Mouse (Mus musculus): ENCODE data around the gene Med29. TPM values are rescaled to one million over a fixed set of nuclear protein-coding genes. Genes with fewer than 3 reads are reported as not detected.

Med29 gene
- polyA plus RNA-seq, 1 experiment from 2014 or later: 51.1 TPM

Other genes starting within 250 kb of the Med29 start
- gene Fbl, start 223.0 kb downstream of the Med29 start, polyA plus RNA-seq (2014; fragmentation: Nextera tagmentation; extraction: Ambion mirVana): 41.8 and 48.2 TPM in 2 replicates
- gene Dyrk1b, start 213.2 kb downstream of the Med29 start, polyA plus RNA-seq (2014; fragmentation: Nextera tagmentation; extraction: Ambion mirVana): 13.4 and 15.3 TPM in 2 replicates
- gene Eid2, start 124.8 kb downstream of the Med29 start, polyA plus RNA-seq (2014; fragmentation: Nextera tagmentation; extraction: Ambion mirVana): 4.1 and 4.4 TPM in 2 replicates
- 9.9 and 11.4 TPM in 2 replicates for gene Eid2b, start 115.0 kb downstream of the Med29 start, polyA plus RNA-seq (2014; fragmentation: Nextera tagmentation; extraction: Ambion mirVana)
- 0.27 TPM in 1 of 2 replicates, not detected in the other for gene Selenov, start 101.5 kb downstream of the Med29 start, polyA plus RNA-seq (2014; fragmentation: Nextera tagmentation; extraction: Ambion mirVana)
- gene Dll3, start 90.5 kb downstream of the Med29 start, polyA plus RNA-seq (2014; fragmentation: Nextera tagmentation; extraction: Ambion mirVana): 3.8 and 4.7 TPM in 2 replicates
- 139 and 140 TPM in 2 replicates for gene Timm50, start 80.6 kb downstream of the Med29 start, polyA plus RNA-seq (2014; fragmentation: Nextera tagmentation; extraction: Ambion mirVana)
- gene Supt5, start 54.0 kb downstream of the Med29 start, polyA plus RNA-seq (2014; fragmentation: Nextera tagmentation; extraction: Ambion mirVana): 71.7 and 73.7 TPM in 2 replicates
- gene Rps16, start 42.1 kb downstream of the Med29 start, polyA plus RNA-seq (2014; fragmentation: Nextera tagmentation; extraction: Ambion mirVana): 1,258 and 1,269 TPM in 2 replicates
- 63.4 and 70.7 TPM in 2 replicates for gene Plekhg2, start 20.1 kb downstream of the Med29 start, polyA plus RNA-seq (2014; fragmentation: Nextera tagmentation; extraction: Ambion mirVana)
- 15.5 and 17.6 TPM in 2 replicates for gene Zfp36, start 12.5 kb downstream of the Med29 start, polyA plus RNA-seq (2014; fragmentation: Nextera tagmentation; extraction: Ambion mirVana)
- 67.3 and 73.2 TPM in 2 replicates for gene Paf1, start 243 bp upstream of the Med29 start, polyA plus RNA-seq (2014; fragmentation: Nextera tagmentation; extraction: Ambion mirVana)
- gene Gmfg, start 44.7 kb upstream of the Med29 start, polyA plus RNA-seq (2014; fragmentation: Nextera tagmentation; extraction: Ambion mirVana): 17.0 and 17.2 TPM in 2 replicates
- 4.2 and 5.3 TPM in 2 replicates for gene Lrfn1, start 59.3 kb upstream of the Med29 start, polyA plus RNA-seq (2014; fragmentation: Nextera tagmentation; extraction: Ambion mirVana)
- not detected in 2 replicates for gene Ifnl2, start 117.7 kb upstream of the Med29 start, polyA plus RNA-seq (2014; fragmentation: Nextera tagmentation; extraction: Ambion mirVana)
- gene Ifnl3, start 130.1 kb upstream of the Med29 start, polyA plus RNA-seq (2014; fragmentation: Nextera tagmentation; extraction: Ambion mirVana): not detected in 2 replicates
- gene Sycn, start 148.2 kb upstream of the Med29 start, polyA plus RNA-seq (2014; fragmentation: Nextera tagmentation; extraction: Ambion mirVana): 0.49 and 1.0 TPM in 2 replicates
- not detected in 2 replicates for gene Nccrp1, start 154.5 kb upstream of the Med29 start, polyA plus RNA-seq (2014; fragmentation: Nextera tagmentation; extraction: Ambion mirVana)
- 23.7 and 25.8 TPM in 2 replicates for gene Samd4b, start 205.4 kb upstream of the Med29 start, polyA plus RNA-seq (2014; fragmentation: Nextera tagmentation; extraction: Ambion mirVana)
- gene Pak4, start 205.5 kb upstream of the Med29 start, polyA plus RNA-seq (2014; fragmentation: Nextera tagmentation; extraction: Ambion mirVana): 41.1 and 47.8 TPM in 2 replicates
- gene Acp7, start 238.6 kb upstream of the Med29 start, polyA plus RNA-seq (2014; fragmentation: Nextera tagmentation; extraction: Ambion mirVana): not detected in 2 replicates